Mouse (Mus musculus): ENCODE measurements around the gene Hoxa13. TPM values are rescaled to one million over a fixed set of nuclear protein-coding genes. Genes with fewer than 3 reads are reported as not detected.

Gene Hoxa13
- polyA plus RNA-seq (2012; rRNA removed): not detected in 2 replicates

GRCm38 (mm10) chr6:52260654-52261575 lies at the start of gene Hoxa13:
TSS of gene Hoxa13 (minus strand) at chr6:52260880.

DNA sequence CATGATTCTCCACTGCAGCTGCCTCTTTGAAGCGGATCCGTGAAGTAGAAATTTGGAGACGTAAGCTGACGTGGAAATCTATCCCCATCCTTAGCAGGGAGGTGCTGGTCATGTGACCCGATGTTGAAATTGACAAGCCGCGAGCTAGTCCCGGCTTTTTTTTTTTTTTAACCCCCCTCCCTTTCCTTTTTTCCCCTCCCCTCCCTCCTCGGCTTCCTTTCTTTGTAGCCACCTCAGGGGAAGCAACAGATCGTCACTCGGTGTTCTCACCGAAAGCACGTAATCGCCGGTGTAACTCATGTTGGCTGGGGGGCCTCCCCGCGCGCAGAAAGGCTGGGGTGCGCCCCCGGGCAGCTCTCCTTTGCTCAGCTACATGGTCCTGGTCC lies 14.9 kb downstream of the Hoxa13 start, which contains the start of gene Hoxa11:
Gene Hoxa11, minus strand, starts transcription at position 54 of the 386 bp plus-strand sequence.

DNA sequence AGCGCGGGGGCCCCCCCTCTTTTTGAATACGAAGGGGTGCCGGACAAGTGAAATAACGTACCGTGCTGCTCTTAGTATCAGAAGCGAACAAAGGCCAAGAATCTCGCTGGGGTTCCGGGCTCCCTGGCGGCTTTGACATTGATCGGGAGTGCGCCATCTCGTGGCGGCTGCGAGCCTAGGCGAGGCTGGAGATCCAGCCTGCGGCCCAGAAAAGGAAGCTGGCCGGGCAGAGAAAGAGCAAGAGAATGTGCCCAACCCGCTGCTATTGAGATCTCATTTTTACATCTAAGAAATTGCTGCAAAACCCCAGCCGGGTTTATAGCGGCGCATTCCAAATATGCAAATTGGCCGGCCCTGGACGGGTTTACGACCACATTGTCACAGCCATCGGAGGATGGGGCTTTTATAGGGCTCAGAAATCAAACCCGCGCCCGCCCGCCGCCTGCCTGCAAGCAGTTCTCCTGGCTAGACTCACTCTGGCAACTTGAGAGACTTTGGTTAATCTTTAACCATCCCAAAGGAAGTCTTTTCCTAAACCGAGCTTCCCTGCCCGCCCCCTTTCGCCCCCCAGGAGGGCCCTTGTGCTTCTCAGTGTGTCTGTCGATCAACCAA lies 20.2 kb downstream of the Hoxa13 start, which contains the start of gene Hoxa10:
Gene Hoxa10, minus strand, starts transcription at position 466 of the 612 bp plus-strand sequence.

GRCm38 (mm10) chr6:52230516-52231165 lies 30.0 kb downstream of the Hoxa13 start, which contains the start of gene Hoxa9:
TSS of gene Hoxa9 (minus strand) at chr6:52231089.

GRCm38 (mm10) chr6:52221337-52221992 lies 39.2 kb downstream of the Hoxa13 start, which contains the start of gene Hoxa7:
TSS of gene Hoxa7 (minus strand) at chr6:52221854.

GRCm38 (mm10) chr6:52213119-52213986 lies 47.3 kb downstream of the Hoxa13 start, which contains the start of the genes Hoxa3 and Gm28308:
TSS of gene Hoxa3 (minus strand) at chr6:52213336.
TSS of gene Gm28308 (minus strand) at chr6:52213339.

DNA sequence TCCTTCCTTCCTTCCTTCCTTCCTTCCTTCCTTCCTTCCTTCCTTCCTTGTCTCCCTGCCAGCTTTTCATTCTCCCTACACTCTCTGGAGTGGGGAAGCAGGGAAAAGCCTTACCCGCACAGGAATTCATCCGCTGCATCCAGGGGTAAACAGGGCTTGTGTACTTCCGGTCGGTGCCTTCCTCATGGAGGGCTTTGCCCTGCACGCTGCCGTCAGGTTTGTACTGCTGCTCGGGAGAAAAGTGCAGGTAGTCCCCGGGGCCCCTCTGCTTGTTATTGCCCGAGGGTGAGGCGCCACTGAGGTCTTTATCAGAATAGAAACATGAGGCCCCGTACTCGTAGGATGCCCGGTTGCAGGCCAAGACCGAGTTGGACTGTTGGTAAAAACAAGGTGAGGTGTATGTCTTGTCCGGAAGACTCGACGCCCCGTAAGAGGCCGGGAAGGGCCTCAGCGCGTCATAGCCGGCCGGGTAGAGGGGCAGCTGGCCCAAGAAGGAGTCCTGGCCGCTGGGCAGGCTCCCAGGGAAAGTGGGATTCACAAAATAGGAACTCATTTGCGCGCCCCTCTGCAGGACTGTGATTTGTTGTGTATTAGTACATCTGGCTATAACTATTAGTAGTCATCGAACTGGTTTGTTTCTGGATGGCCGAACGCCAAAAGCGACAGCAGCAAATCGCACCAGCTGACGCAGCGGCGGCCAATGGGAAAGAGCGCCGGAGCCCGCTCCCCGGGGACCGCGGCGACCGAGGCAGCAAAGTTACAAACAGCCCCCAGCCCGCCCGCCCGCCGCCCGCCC lies 52.4 kb downstream of the Hoxa13 start, which contains the start of gene Hoxa6:
Gene Hoxa6, minus strand, starts transcription at position 651 of the 796 bp plus-strand sequence.

Other genes with a start within 250 kb of the Hoxa13 start
- gene Skap2, start 248.3 kb downstream of the Hoxa13 start, polyA plus RNA-seq (2012; rRNA removed): 0.99 and 1.1 TPM in 2 replicates
- 0.04 and 0.12 TPM in 2 replicates for gene Hoxa1, start 102.6 kb downstream of the Hoxa13 start, polyA plus RNA-seq (2012; rRNA removed)
- gene Hoxa2, start 96.0 kb downstream of the Hoxa13 start, polyA plus RNA-seq (2012; rRNA removed): 2.0 and 2.2 TPM in 2 replicates
- 0.04 TPM in 1 of 2 replicates, not detected in the other for gene 5730596B20Rik, start 83.4 kb downstream of the Hoxa13 start, polyA plus RNA-seq (2012; rRNA removed)
- 1.9 and 2.3 TPM in 2 replicates for gene Hoxa4, start 69.1 kb downstream of the Hoxa13 start, polyA plus RNA-seq (2012; rRNA removed)
- gene Hoxa5, start 56.3 kb downstream of the Hoxa13 start, polyA plus RNA-seq (2012; rRNA removed): 3.2 and 8.2 TPM in 2 replicates
- 0.19 and 0.26 TPM in 2 replicates for gene Hoxa6, start 52.2 kb downstream of the Hoxa13 start, polyA plus RNA-seq (2012; rRNA removed)
- gene Hoxa3, start 47.5 kb downstream of the Hoxa13 start, polyA plus RNA-seq (2012; rRNA removed): 4.5 and 6.0 TPM in 2 replicates
- 0.24 and 0.61 TPM in 2 replicates for gene Gm28308, start 47.5 kb downstream of the Hoxa13 start, polyA plus RNA-seq (2012; rRNA removed)
- 1.8 and 2.3 TPM in 2 replicates for gene Hoxa7, start 39.0 kb downstream of the Hoxa13 start, polyA plus RNA-seq (2012; rRNA removed)
- 0.15 TPM in 1 of 2 replicates, not detected in the other for gene Hoxa9, start 29.8 kb downstream of the Hoxa13 start, polyA plus RNA-seq (2012; rRNA removed)
- not detected in 2 replicates for gene Hoxa10, start 20.0 kb downstream of the Hoxa13 start, polyA plus RNA-seq (2012; rRNA removed)
- not detected in 2 replicates for gene Hoxa11, start 15.1 kb downstream of the Hoxa13 start, polyA plus RNA-seq (2012; rRNA removed)
- gene Evx1, start 52.6 kb upstream of the Hoxa13 start, polyA plus RNA-seq (2012; rRNA removed): not detected in 2 replicates